Mouse (Mus musculus) brain, embryonic 14.5 days (tissue): Measurements from ENCODE around the gene Nudt22.

ENCODE experiments used
- CTCF ChIP-seq: fragments of 200-500 bp; IDR thresholded peaks from 2 replicates; pipeline ENCODE4 v1.5.1; 2012; ENCODE audit warnings: inconsistent platforms, mild to moderate bottlenecking, moderate library complexity, borderline replicate concordance; ENCODE audit not compliant: insufficient read depth, insufficient read length; ENCODE audit errors: extremely low read depth
- POLR2A ChIP-seq: fragments of 200-500 bp; IDR thresholded peaks from 2 replicates; pipeline ENCODE4 v1.6.1; 2012; ENCODE audit warnings: mild to moderate bottlenecking, inconsistent platforms, borderline replicate concordance; ENCODE audit not compliant: poor library complexity, insufficient read depth, insufficient read length, severe bottlenecking; ENCODE audit errors: extremely low read depth

GRCm38 (mm10) chr19:6951381-6951968 lies 44.4 kb downstream of the Nudt22 start:
- TF ChIP-seq CTCF (no peak), POLR2A (peak; percentile 61; the same call in 1 of the 2 replicates)
